Mouse (Mus musculus): ENCODE data around the gene Hsf2bp. TPM values are rescaled to one million over a fixed set of nuclear protein-coding genes. Genes with fewer than 3 reads are reported as not detected.

Gene Hsf2bp
- polyA plus RNA-seq, 1 experiment from 2014 or later = 0.64 TPM

DNA sequence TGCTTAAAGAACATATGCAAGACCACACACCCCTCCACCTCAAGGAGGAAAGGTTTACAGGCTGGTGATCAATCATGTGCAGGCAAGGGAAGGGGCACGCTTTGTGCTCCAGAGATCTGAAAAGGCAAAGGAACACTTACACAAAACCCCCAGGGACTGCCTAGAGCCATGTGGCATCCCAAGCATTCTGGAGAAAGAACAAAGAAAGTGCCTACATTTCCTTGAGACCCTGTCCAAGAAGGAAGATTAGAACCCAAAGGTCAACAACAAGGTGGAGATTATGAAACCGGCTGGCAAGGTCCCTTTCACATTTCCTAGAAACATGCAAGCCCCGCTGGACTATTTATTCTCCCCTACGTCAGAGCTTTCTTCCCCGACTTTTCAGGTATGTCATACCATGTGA is 11.5 kb downstream of the Hsf2bp start:
- Histone ChIP-seq H3K9ac (ENCODE audit: low read depth, low read length) (no peak overlapping the region), H3K9me3 (ENCODE audit: control insufficient read depth, low read length) (no peaks in the 10 kb centered on the region), H3K4me1 (replicated peaks; ENCODE audit: control insufficient read depth, insufficient read depth, low read length) (no peaks in the 10 kb centered on the region), H3K4me2 (no peak overlapping the region), H3K36me3 (ENCODE audit: control insufficient read depth, insufficient read depth, low read length) (no peaks in the 10 kb centered on the region), H3K27me3 (replicated peaks; ENCODE audit: control insufficient read depth, insufficient read depth, low read length) (no peaks in the 10 kb centered on the region), H3K4me3 (ENCODE audit: low read depth, low read length) (no peak overlapping the region), H3K27ac (ENCODE audit: low read depth, low read length) (no peak overlapping the region)
- DNase-seq (ENCODE audit: low spot score) = no peak
- WGBS = 75% methylated on average over 5 of the region's 5 CpGs
- no peak for ATAC-seq (replicated peaks; ENCODE audit: low FRiP score)

DNA sequence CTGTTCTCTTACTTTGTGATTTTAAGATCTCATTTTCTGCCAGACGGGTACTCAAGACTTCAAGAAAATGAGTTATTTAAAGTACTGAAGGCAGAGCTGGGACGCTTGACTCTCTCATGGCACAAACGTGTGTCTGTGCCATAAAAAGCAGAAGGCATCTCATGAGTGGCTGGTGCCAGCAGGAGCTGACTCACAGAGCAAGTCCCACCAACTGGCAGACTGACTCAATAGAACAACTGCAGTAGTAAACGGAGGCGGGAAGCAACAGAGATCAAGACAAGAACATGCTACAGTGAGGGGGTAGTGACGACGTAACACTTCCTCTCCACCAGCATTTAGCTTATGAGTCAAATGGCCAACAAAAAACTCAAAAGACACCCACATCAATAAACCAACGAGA is 13.1 kb downstream of the Hsf2bp start:
- 67% methylated on average over 8 of the region's 8 CpGs for WGBS
- no peaks in the 10 kb centered on the region for H3K36me3 ChIP-seq (ENCODE audit: control insufficient read depth, insufficient read depth, low read length)
- H3K4me1 ChIP-seq (replicated peaks; ENCODE audit: control insufficient read depth, insufficient read depth, low read length) = no peaks in the 10 kb centered on the region
- no peaks in the 10 kb centered on the region for H3K27me3 ChIP-seq (replicated peaks; ENCODE audit: control insufficient read depth, insufficient read depth, low read length)
- no peak overlapping the region for H3K4me2 ChIP-seq
- ATAC-seq (replicated peaks; ENCODE audit: low FRiP score) (no peak), DNase-seq (ENCODE audit: low spot score) (no peak)
- no peak overlapping the region for H3K4me3 ChIP-seq (ENCODE audit: low read depth, low read length)
- H3K9ac ChIP-seq (ENCODE audit: low read depth, low read length) = no peak overlapping the region
- H3K27ac ChIP-seq (ENCODE audit: low read depth, low read length) = no peak overlapping the region
- H3K9me3 ChIP-seq (ENCODE audit: control insufficient read depth, low read length) = no peaks in the 10 kb centered on the region

DNA sequence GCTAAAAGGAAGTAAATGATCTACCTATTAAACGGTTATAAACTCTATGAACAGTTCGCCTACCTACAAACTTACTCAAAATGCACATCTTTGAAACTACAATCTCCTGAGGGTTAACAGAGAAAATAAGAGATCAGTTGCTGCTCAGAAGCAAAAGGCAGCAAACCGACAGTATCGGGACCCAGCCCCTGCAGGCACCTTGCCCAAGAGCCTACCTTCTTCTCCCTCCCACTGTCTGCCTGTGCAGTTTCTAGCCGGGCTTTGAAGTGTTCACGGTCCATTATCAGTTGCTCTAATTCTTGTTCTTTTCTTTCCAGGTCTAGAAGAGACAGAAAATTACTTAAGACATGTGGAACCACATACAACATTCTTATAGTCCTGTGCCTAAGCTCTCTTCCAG is 13.6 kb downstream of the Hsf2bp start:
- no peak overlapping the region for H3K9ac ChIP-seq (ENCODE audit: low read depth, low read length)
- 80% methylated on average over 6 of the region's 6 CpGs for WGBS

DNA sequence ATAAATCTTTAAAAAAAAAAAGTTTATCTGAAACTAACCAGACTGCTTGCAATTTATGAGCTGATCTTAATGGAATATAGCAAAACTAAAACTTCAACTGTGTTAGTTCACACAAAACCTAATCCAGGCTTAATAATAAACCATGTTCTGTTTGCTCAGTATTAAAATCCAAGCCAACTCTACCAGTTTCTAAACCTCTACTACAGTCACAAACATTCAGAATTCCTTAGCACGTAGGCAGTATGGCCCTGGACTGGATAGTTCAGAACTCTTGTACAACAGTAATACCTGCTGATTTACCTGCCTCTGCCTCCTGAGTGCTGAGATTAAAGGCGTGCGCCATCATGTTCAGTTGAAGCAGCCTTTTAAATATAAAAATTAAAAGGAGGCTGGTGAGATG is 14.2 kb downstream of the Hsf2bp start:
- Histone ChIP-seq H3K27me3 (replicated peaks; ENCODE audit: control insufficient read depth, insufficient read depth, low read length) (no peaks in the 10 kb centered on the region), H3K9ac (ENCODE audit: low read depth, low read length) (no peak overlapping the region), H3K9me3 (ENCODE audit: control insufficient read depth, low read length) (no peaks in the 10 kb centered on the region), H3K4me1 (replicated peaks; ENCODE audit: control insufficient read depth, insufficient read depth, low read length) (no peaks in the 10 kb centered on the region), H3K4me3 (ENCODE audit: low read depth, low read length) (no peak overlapping the region), H3K27ac (ENCODE audit: low read depth, low read length) (no peak overlapping the region), H3K36me3 (ENCODE audit: control insufficient read depth, insufficient read depth, low read length) (no peaks in the 10 kb centered on the region), H3K4me2 (no peak overlapping the region)
- no peak for DNase-seq (ENCODE audit: low spot score)
- no peak for ATAC-seq (replicated peaks; ENCODE audit: low FRiP score)
- 80% methylated on average over 3 of the region's 3 CpGs for WGBS

More for the DNA sequence above, 13.6 kb downstream of the Hsf2bp start:
- H3K9me3 ChIP-seq (ENCODE audit: control insufficient read depth, low read length) = no peaks in the 10 kb centered on the region
- ATAC-seq (replicated peaks; ENCODE audit: low FRiP score) (no peak), DNase-seq (ENCODE audit: low spot score) (no peak)
- no peak overlapping the region for H3K27ac ChIP-seq (ENCODE audit: low read depth, low read length)
- H3K36me3 ChIP-seq (ENCODE audit: control insufficient read depth, insufficient read depth, low read length) = no peaks in the 10 kb centered on the region
- no peaks in the 10 kb centered on the region for H3K27me3 ChIP-seq (replicated peaks; ENCODE audit: control insufficient read depth, insufficient read depth, low read length)
- no peaks in the 10 kb centered on the region for H3K4me1 ChIP-seq (replicated peaks; ENCODE audit: control insufficient read depth, insufficient read depth, low read length)
- H3K4me2 ChIP-seq = no peak overlapping the region
- no peak overlapping the region for H3K4me3 ChIP-seq (ENCODE audit: low read depth, low read length)

DNA sequence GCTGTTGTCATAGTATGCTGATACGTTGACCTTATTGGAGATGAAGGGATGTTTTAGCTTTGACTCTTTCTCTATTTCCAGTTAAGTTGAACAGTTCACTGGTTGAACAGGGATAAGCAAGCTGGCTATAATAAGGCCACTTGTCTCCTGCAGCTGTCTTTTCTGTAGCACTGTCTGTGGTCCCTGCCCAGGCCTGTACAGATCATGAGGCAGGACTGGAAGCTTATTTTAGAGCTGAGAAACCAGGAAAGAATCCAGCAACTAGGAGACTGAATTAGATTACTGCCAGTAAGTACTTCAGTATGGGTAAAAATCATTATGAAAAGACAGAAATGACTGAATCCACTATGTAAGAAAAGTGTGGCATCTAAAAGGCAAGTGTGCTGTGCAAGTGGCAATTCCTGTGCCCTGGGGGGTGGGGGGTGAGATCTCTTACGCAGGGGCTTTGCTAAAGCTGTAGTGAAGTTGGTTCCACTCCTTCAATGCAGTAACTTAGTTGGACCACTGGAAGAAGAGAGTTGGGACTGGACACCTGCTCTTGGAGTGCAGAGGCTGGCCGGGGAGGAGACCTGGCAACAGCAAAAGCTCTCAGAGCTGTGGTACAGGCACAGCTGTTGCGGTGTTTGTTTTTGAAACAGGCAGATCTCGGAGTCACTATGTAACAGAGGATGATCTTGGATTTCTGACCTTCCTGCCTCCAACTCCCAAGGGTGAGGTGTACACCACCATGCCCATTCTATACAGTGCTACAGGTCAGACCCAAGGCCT is 17.8 kb downstream of the Hsf2bp start:
- Histone ChIP-seq H3K27me3 (replicated peaks; ENCODE audit: control insufficient read depth, insufficient read depth, low read length) (no peaks in the 10 kb centered on the region), H3K4me3 (ENCODE audit: low read depth, low read length) (no peak overlapping the region), H3K9me3 (ENCODE audit: control insufficient read depth, low read length) (no peaks in the 10 kb centered on the region), H3K9ac (ENCODE audit: low read depth, low read length) (no peak overlapping the region), H3K27ac (ENCODE audit: low read depth, low read length) (no peak overlapping the region), H3K36me3 (ENCODE audit: control insufficient read depth, insufficient read depth, low read length) (no peaks in the 10 kb centered on the region), H3K4me1 (replicated peaks; ENCODE audit: control insufficient read depth, insufficient read depth, low read length) (no peaks in the 10 kb centered on the region), H3K4me2 (no peak overlapping the region)
- ATAC-seq (replicated peaks; ENCODE audit: low FRiP score) (no peak), DNase-seq (ENCODE audit: low spot score) (no peak)
- WGBS = 83% methylated on average over 5 of the region's 5 CpGs

DNA sequence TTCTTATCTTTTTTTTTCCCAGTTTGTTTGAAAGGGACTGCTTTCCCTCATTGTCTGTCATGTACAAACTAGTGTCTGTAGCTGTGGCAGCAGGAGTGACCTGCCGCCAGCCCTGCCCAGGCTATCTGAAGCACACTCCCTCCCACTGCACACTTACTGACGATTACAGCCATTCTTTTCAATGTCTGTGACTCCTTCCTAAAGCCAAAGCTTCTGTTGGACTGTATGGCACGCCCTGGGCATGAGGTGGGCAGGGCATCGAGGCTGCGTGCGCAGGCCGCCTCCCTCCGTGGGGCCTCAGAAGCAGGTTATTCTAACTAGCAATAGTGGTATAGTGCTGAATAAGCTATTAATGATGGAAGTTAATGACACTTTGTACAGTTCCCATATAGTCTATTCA is 19.7 kb downstream of the Hsf2bp start:
- no peak for DNase-seq (ENCODE audit: low spot score)
- no peaks in the 10 kb centered on the region for H3K27me3 ChIP-seq (replicated peaks; ENCODE audit: control insufficient read depth, insufficient read depth, low read length)
- WGBS = 85% methylated on average over 8 of the region's 8 CpGs
- no peak for ATAC-seq (replicated peaks; ENCODE audit: low FRiP score)
- no peak overlapping the region for H3K4me3 ChIP-seq (ENCODE audit: low read depth, low read length)
- no peak overlapping the region for H3K27ac ChIP-seq (ENCODE audit: low read depth, low read length)
- no peak overlapping the region for H3K4me2 ChIP-seq
- H3K9me3 ChIP-seq (ENCODE audit: control insufficient read depth, low read length) = no peaks in the 10 kb centered on the region
- no peaks in the 10 kb centered on the region for H3K4me1 ChIP-seq (replicated peaks; ENCODE audit: control insufficient read depth, insufficient read depth, low read length)
- H3K36me3 ChIP-seq (ENCODE audit: control insufficient read depth, insufficient read depth, low read length) = no peaks in the 10 kb centered on the region
- H3K9ac ChIP-seq (ENCODE audit: low read depth, low read length) = no peak overlapping the region

DNA sequence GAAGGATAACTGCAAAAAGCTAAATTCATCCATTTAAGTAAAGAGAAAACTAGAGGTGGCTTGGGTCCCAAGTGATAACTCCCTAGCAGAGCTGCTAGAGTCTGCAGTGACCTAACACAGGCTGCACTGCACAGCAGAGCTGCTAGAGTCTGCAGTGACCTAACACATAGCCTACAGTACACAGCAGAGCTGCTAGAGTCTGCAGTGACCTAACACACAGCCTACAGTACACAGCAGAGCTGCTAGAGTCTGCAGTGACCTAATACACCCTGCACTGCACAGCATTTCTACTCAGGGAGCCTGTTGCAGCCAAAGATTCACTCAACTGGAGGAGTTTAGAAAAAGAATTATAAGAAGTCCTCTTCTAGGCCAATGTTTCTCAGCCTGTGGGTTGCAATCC is 22.5 kb downstream of the Hsf2bp start:
- no peak overlapping the region for H3K27ac ChIP-seq (ENCODE audit: low read depth, low read length)
- no peaks in the 10 kb centered on the region for H3K4me1 ChIP-seq (replicated peaks; ENCODE audit: control insufficient read depth, insufficient read depth, low read length)
- H3K36me3 ChIP-seq (ENCODE audit: control insufficient read depth, insufficient read depth, low read length) = no peaks in the 10 kb centered on the region
- no peak overlapping the region for H3K9ac ChIP-seq (ENCODE audit: low read depth, low read length)
- no peaks in the 10 kb centered on the region for H3K9me3 ChIP-seq (ENCODE audit: control insufficient read depth, low read length)
- ATAC-seq (replicated peaks; ENCODE audit: low FRiP score) (no peak), DNase-seq (ENCODE audit: low spot score) (no peak)
- no peaks in the 10 kb centered on the region for H3K27me3 ChIP-seq (replicated peaks; ENCODE audit: control insufficient read depth, insufficient read depth, low read length)
- no peak overlapping the region for H3K4me3 ChIP-seq (ENCODE audit: low read depth, low read length)
- H3K4me2 ChIP-seq = no peak overlapping the region

DNA sequence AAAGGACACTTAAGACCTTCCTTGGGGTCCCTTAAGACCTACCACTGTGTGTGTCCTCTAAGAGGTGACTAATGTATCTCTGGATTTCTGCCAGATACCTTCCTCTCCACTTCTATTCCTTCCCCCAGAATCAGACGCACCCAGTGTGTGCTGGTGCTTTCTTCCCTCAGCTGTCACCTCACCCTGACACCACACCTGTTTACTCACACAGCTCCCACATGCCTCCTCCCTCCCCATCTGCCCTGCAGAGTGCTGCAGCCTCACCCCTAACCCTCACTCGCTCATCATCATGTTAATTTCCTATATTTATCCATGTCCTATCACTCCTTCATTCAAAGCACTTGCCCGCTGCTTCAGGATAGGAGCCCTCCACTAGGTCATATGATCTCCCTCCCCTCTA is 23.9 kb downstream of the Hsf2bp start:
- no peak overlapping the region for H3K9ac ChIP-seq (ENCODE audit: low read depth, low read length)
- no peaks in the 10 kb centered on the region for H3K27me3 ChIP-seq (replicated peaks; ENCODE audit: control insufficient read depth, insufficient read depth, low read length)
- ATAC-seq (replicated peaks; ENCODE audit: low FRiP score) (no peak), DNase-seq (ENCODE audit: low spot score) (no peak)
- H3K4me2 ChIP-seq = no peak overlapping the region
- no peak overlapping the region for H3K27ac ChIP-seq (ENCODE audit: low read depth, low read length)
- H3K4me3 ChIP-seq (ENCODE audit: low read depth, low read length) = no peak overlapping the region
- WGBS = 51% methylated on average over 3 of the region's 3 CpGs
- H3K36me3 ChIP-seq (ENCODE audit: control insufficient read depth, insufficient read depth, low read length) = no peaks in the 10 kb centered on the region
- H3K9me3 ChIP-seq (ENCODE audit: control insufficient read depth, low read length) = no peaks in the 10 kb centered on the region
- H3K4me1 ChIP-seq (replicated peaks; ENCODE audit: control insufficient read depth, insufficient read depth, low read length) = no peaks in the 10 kb centered on the region

DNA sequence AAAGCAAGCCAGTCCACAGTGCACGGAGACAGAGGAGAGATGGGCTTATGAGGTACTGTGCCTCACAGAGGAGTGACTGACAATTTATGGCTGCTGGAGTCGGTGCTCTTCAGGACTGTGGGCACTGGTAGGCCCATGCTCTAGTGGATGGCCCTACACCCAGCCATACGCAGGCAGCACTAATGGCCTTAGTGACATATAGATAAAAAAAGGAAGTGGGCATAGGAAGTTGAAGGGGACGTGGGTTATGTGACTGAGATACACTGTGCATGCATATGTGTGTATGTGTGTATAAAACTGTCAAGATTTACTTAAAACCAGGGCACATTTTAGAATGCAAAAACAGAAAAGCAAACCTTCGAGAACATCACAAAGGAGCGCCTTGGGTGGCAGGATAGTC is 24.5 kb downstream of the Hsf2bp start:
- no peaks in the 10 kb centered on the region for H3K9me3 ChIP-seq (ENCODE audit: control insufficient read depth, low read length)
- no peak overlapping the region for H3K4me3 ChIP-seq (ENCODE audit: low read depth, low read length)
- H3K27me3 ChIP-seq (replicated peaks; ENCODE audit: control insufficient read depth, insufficient read depth, low read length) = no peaks in the 10 kb centered on the region
- H3K27ac ChIP-seq (ENCODE audit: low read depth, low read length) = no peak overlapping the region
- ATAC-seq (replicated peaks; ENCODE audit: low FRiP score) (no peak), DNase-seq (ENCODE audit: low spot score) (no peak)
- no peak overlapping the region for H3K9ac ChIP-seq (ENCODE audit: low read depth, low read length)
- H3K4me1 ChIP-seq (replicated peaks; ENCODE audit: control insufficient read depth, insufficient read depth, low read length) = no peaks in the 10 kb centered on the region
- no peak overlapping the region for H3K4me2 ChIP-seq
- H3K36me3 ChIP-seq (ENCODE audit: control insufficient read depth, insufficient read depth, low read length) = no peaks in the 10 kb centered on the region
- WGBS = 63% methylated on average over 6 of the region's 6 CpGs
